Mouse (Mus musculus) myocyte (in vitro differentiated cells): ENCODE results near the gene Macrod2.

Experiments
- CEBPB ChIP-seq: IDR thresholded peaks from 2 replicates; pipeline ENCODE4 v1.6.1; 2011; ENCODE audit warnings: mild to moderate bottlenecking, moderate library complexity; ENCODE audit not compliant: poor library complexity, insufficient read depth, severe bottlenecking
- E2F4 ChIP-seq: IDR thresholded peaks from one replicate; pipeline ENCODE4 v1.6.1; 2011; ENCODE audit warnings: mild to moderate bottlenecking, control low read depth, moderate library complexity; ENCODE audit not compliant: insufficient read depth
- MYOG ChIP-seq, 3 experiments: IDR thresholded peaks; one replicate each; pipeline ENCODE4 v1.6.1; 2011; ENCODE audit warnings: control low read depth in 2 of 3, low read depth in 2 of 3, mild to moderate bottlenecking in 2 of 3; ENCODE audit not compliant: insufficient read length in 2 of 3, control insufficient read depth in 1 of 3, insufficient read depth in 1 of 3
- POLR2A ChIP-seq: IDR thresholded peaks from one replicate; pipeline ENCODE4 v1.6.1; 2011; ENCODE audit warnings: low read depth, mild to moderate bottlenecking, control low read depth, moderate library complexity; ENCODE audit not compliant: insufficient read length
- POLR2AphosphoS2 ChIP-seq: IDR thresholded peaks from one replicate; pipeline ENCODE4 v1.6.1; 2011; ENCODE audit warnings: low read depth, control low read depth; ENCODE audit not compliant: insufficient read length
- SRF ChIP-seq: IDR thresholded peaks from one replicate; pipeline ENCODE4 v1.6.1; 2011; ENCODE audit warnings: low read depth; ENCODE audit not compliant: control insufficient read depth, insufficient read length
- TCF12 ChIP-seq: IDR thresholded peaks from one replicate; pipeline ENCODE4 v1.6.1; 2011; ENCODE audit warnings: mild to moderate bottlenecking, control low read depth; ENCODE audit not compliant: poor library complexity, insufficient read depth, severe bottlenecking

- no peak for TF ChIP-seq E2F4
- no peak for TF ChIP-seq POLR2A
- no peak for TF ChIP-seq POLR2AphosphoS2
- TF ChIP-seq TCF12 = no peak
- TF ChIP-seq SRF = no peak
- TF ChIP-seq MYOG (IDR thresholded peaks at IDR 0.05; ENCODE audit: control insufficient read depth in 1 of 3, insufficient read depth in 1 of 3, insufficient read length in 2 of 3, low read depth in 2 of 3) = no peak
- no peak for TF ChIP-seq CEBPB
Measured at GRCm38 (mm10) chr2:140905331-140905730, 510.2 kb downstream of the Macrod2 start.
